Mouse (Mus musculus): ENCODE results near the gene Scd2. TPM values are rescaled to one million over a fixed set of nuclear protein-coding genes. Genes with fewer than 3 reads are reported as not detected.
"Not testable (repeated sequence)": the region's sequence is repeated elsewhere in the genome, so short reads cannot be mapped to it uniquely, and the experiment has no call there.

Gene Scd2
- polyA plus RNA-seq, 1 experiment from 2014 or later, result 249 TPM

DNA sequence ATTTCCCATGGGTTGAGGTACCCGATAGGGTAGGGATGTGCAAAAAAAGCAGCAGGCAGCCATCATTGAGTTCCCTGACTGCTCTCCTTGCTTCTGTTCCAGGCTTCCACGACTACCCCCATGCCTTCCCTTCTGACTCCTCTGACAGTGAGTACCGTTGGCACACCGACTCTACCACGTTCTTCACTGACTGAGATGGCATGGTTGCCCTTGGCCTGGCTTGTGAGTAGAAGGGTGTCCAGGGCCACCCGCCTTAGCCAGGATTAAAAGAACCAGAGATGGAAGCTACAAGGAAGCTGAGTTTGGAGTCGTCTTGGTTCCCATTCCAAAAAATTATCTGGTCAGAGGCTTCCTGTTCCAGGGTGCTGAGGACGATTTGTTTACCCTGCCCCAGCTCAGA is 15.5 kb upstream of the Scd2 start:
- ATAC-seq (ENCODE audit: low FRiP score), result no peak
- H3K27ac ChIP-seq, result no peak overlapping the region
- no peaks in the 10 kb centered on the region for H3K36me3 ChIP-seq
- H3K4me3 ChIP-seq, result no peak overlapping the region
- no peak overlapping the region for H3K4me2 ChIP-seq
- H3K4me1 ChIP-seq (replicated peaks), result peaks cover 31% of the 10 kb centered on the region
- no peak overlapping the region for H3K9ac ChIP-seq
- 88% methylated on average over 8 of the region's 8 CpGs for WGBS
- no peaks in the 10 kb centered on the region for H3K27me3 ChIP-seq
- no peaks in the 10 kb centered on the region for H3K9me3 ChIP-seq

- no peak for ATAC-seq (ENCODE audit: low FRiP score)
- Histone ChIP-seq H3K36me3 (no peaks in the 10 kb centered on the region), H3K9ac (no peak overlapping the region), H3K27me3 (no peaks in the 10 kb centered on the region), H3K4me2 (no peak overlapping the region), H3K4me1 (replicated peaks) (peaks cover 49% of the 10 kb centered on the region), H3K4me3 (no peak overlapping the region), H3K9me3 (no peaks in the 10 kb centered on the region), H3K27ac (peak overlapping the region; percentile 61)
- WGBS, result 3% methylated on average over 6 of the region's 6 CpGs
These were observed 12.7 kb upstream of the Scd2 start for GRCm38 (mm10) chr19:44280755-44281154.

DNA sequence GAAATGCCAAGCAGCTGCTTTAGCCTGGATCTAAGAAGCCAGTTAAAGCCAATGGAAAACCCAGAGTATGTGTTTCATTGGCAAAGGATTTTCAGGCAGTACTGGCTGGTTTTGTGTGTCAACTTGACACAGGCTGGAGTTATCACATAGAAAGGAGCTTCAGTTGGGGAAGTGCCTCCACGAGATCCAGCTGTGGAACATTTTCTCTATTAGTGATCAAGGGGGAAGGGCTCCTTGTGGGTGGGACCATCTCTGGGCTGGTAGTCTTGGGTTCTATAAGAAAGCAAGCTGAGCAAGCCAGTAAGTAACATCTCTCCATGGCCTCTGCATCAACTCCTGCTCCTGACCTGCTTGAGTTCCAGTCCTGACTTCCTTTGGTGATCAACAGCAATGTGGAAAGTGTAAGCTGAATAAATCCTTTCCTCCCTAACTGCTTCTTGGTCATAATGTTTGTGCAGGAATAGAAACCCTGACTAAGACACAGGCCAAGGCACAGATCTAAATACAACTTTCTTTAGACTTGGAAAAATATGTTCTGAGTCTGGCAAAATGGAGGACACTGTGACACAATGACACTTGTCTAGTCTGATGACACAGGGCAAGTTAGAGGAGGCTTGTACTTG is 11.5 kb upstream of the Scd2 start:
- not testable (repeated sequence) for ATAC-seq (ENCODE audit: low FRiP score); H3K36me3 ChIP-seq; H3K9ac ChIP-seq; H3K27me3 ChIP-seq; H3K9me3 ChIP-seq; H3K4me3 ChIP-seq; H3K4me2 ChIP-seq
- Histone ChIP-seq H3K4me1 (replicated peaks) (peaks cover 46% of the 10 kb centered on the region), H3K27ac (peak overlapping the region; percentile 87)
- WGBS, result 65% methylated on average over 1 of the region's 1 CpGs

DNA sequence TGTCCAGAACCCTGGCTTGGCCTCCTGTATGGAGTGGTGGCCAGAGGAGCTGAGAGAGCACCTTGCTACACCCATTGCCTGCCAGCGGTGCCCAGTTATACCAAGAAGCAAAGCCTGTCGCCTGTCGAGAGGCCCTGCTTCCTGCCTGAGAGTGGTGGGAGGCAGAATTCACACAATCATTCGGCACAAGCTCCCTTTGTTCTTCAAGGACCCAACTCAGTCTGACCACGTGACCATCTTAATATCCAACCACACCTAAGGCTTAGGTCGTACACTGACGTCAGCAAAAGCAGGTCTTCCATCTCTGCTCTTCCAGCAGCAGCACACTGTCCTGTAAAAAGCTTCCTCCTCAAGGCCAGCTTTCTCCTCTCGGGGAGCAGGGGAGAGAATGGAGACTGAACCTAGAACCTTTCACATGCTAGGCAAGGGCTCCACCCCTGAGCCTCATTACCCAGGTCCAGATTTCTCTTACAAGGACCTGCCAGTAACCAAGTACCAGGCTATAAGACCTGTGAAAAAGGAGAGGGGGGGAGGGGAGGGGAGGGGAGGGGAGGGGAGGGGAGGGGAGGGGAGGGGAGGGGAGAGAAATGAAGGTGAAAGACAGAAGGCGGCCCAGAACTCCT is 10.8 kb upstream of the Scd2 start:
- H3K9me3 ChIP-seq, result no peaks in the 10 kb centered on the region
- ATAC-seq (ENCODE audit: low FRiP score), result no peak
- peaks cover 43% of the 10 kb centered on the region for H3K4me1 ChIP-seq (replicated peaks)
- no peaks in the 10 kb centered on the region for H3K36me3 ChIP-seq
- WGBS, result 36% methylated on average over 9 of the region's 9 CpGs
- no peaks in the 10 kb centered on the region for H3K27me3 ChIP-seq
- H3K4me3 ChIP-seq, result no peak overlapping the region
- 0 out of 2 replicates have a peak overlapping the region, but pooled peaks have one; percentile 20 for H3K9ac ChIP-seq
- H3K4me2 ChIP-seq, result no peak overlapping the region
- peak overlapping the region; percentile 96 for H3K27ac ChIP-seq

DNA sequence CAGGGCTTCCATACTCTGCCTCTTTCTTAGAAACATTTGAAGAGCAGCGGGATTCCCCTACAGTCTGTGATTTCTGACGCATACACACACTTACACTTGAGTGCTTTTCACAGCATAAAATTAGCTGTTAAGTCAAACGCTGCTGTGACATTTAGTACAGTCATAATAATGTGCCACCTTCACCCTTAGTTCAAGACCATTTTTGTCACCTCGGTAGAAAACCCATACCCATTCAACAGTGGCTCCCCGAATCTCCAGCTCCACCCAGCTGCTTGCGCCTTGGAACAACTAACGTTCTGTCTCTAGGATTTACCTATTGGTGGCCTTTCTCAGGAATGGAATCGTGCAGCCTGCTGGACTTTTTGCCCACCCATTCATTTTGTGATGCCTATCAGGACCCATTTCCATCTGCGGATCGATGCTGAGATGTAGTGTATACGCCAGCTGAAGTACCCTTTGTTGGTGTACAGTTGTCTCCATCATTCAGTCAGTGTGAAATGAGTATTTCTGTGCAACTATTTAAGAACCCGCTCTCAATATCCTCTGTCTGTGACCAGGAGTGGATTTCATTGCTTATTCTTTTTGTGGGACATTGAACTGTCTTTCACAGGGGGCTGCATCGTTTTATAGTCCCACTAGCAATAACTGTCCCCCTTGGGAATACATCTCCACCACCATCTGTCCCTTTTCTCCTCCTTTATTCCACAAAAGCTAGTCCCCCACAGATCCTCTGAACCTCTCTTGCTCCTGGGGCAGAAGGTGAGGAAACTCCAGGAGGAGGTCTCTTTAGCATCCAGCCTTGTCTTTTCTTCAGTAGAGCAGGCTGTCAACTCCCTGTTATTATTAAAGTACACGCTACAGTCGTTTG is 10.1 kb upstream of the Scd2 start:
- no peaks in the 10 kb centered on the region for H3K27me3 ChIP-seq
- ATAC-seq (ENCODE audit: low FRiP score), result no peak
- peak overlapping the region; percentile 75 for H3K4me2 ChIP-seq
- peak overlapping the region; percentile 50 for H3K4me3 ChIP-seq
- H3K9me3 ChIP-seq, result no peaks in the 10 kb centered on the region
- peak overlapping the region; percentile 71; the same call in 1 of the 2 replicates for H3K9ac ChIP-seq
- H3K27ac ChIP-seq, result peak overlapping the region; percentile 96
- peaks cover 43% of the 10 kb centered on the region for H3K4me1 ChIP-seq (replicated peaks)
- 21% methylated on average over 15 of the region's 15 CpGs for WGBS
- no peaks in the 10 kb centered on the region for H3K36me3 ChIP-seq

DNA sequence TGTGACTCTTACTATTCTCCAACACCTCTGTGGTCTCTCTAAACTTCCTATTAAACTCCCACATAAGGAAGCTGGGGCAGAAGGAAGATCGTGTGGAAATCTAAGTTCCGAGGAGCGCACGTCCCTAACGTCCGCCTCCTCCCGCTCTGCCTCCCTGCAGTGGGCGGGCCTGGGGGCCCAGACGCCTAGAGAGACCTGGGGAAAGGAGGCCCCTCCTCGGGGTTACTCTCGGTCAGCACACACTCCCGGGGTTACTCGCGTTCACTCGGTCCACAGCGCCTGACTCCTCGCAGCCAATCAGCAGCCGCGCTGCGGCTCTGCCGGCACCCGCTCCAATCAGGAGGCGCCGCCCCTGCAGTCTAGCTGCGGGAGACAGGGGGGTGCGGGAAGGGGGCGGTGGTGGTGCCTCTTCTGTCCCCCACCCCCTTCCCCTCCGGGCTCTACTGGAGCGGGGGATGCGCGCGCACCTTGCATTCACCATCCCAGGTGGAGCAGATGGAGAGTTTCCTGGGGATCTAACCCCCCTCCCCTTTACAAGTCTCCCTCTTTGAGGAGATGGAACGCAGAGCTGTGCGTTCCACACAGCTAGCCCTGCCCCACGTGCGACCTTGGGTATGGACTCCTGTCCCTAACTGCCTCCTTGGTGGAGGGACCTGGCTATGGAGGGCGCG is 9.3 kb upstream of the Scd2 start:
- Histone ChIP-seq H3K9me3 (no peaks in the 10 kb centered on the region), H3K4me2 (peak overlapping the region; percentile 75), H3K36me3 (no peaks in the 10 kb centered on the region), H3K4me1 (replicated peaks) (peaks cover 43% of the 10 kb centered on the region), H3K4me3 (peak overlapping the region; percentile 50), H3K27ac (peak overlapping the region; percentile 96), H3K27me3 (no peaks in the 10 kb centered on the region), H3K9ac (peak overlapping the region; percentile 71)
- peak; percentile 98 for ATAC-seq (ENCODE audit: low FRiP score)
- WGBS, result under 1% methylated on average over 38 of the region's 38 CpGs

- H3K9me3 ChIP-seq, result no peaks in the 10 kb centered on the region
- WGBS, result 3% methylated on average over 11 of the region's 11 CpGs
- peak overlapping the region; percentile 96 for H3K27ac ChIP-seq
- no peaks in the 10 kb centered on the region for H3K27me3 ChIP-seq
- ATAC-seq (ENCODE audit: low FRiP score), result peak; percentile 57
- peaks cover 40% of the 10 kb centered on the region for H3K4me1 ChIP-seq (replicated peaks)
- peak overlapping the region; percentile 71 for H3K9ac ChIP-seq
- peak overlapping the region; percentile 50 for H3K4me3 ChIP-seq
- H3K4me2 ChIP-seq, result peak overlapping the region; percentile 75
- no peaks in the 10 kb centered on the region for H3K36me3 ChIP-seq
These were observed 8.8 kb upstream of the Scd2 start for GRCm38 (mm10) chr19:44284723-44285122.

- H3K9me3 ChIP-seq, result no peaks in the 10 kb centered on the region
- no peak overlapping the region for H3K9ac ChIP-seq
- H3K4me3 ChIP-seq, result no peak overlapping the region
- 90% methylated on average over 8 of the region's 8 CpGs for WGBS
- no peaks in the 10 kb centered on the region for H3K27me3 ChIP-seq
- H3K36me3 ChIP-seq, result no peaks in the 10 kb centered on the region
- no peak for ATAC-seq (ENCODE audit: low FRiP score)
- 0 out of 2 replicates have a peak overlapping the region, but pooled peaks have one; percentile 3 for H3K27ac ChIP-seq
- H3K4me2 ChIP-seq, result no peak overlapping the region
- peaks cover 34% of the 10 kb centered on the region for H3K4me1 ChIP-seq (replicated peaks)
These were observed 7.9 kb upstream of the Scd2 start for GRCm38 (mm10) chr19:44285554-44285953.

- Histone ChIP-seq H3K9ac (no peak overlapping the region), H3K9me3 (no peaks in the 10 kb centered on the region), H3K27ac (no peak overlapping the region), H3K36me3 (no peaks in the 10 kb centered on the region), H3K4me3 (no peak overlapping the region), H3K27me3 (no peaks in the 10 kb centered on the region), H3K4me2 (no peak overlapping the region), H3K4me1 (replicated peaks) (peaks cover 29% of the 10 kb centered on the region)
- no peak for ATAC-seq (ENCODE audit: low FRiP score)
- WGBS, result 54% methylated on average over 2 of the region's 2 CpGs
These were observed 7.4 kb upstream of the Scd2 start for GRCm38 (mm10) chr19:44286109-44286508.

DNA sequence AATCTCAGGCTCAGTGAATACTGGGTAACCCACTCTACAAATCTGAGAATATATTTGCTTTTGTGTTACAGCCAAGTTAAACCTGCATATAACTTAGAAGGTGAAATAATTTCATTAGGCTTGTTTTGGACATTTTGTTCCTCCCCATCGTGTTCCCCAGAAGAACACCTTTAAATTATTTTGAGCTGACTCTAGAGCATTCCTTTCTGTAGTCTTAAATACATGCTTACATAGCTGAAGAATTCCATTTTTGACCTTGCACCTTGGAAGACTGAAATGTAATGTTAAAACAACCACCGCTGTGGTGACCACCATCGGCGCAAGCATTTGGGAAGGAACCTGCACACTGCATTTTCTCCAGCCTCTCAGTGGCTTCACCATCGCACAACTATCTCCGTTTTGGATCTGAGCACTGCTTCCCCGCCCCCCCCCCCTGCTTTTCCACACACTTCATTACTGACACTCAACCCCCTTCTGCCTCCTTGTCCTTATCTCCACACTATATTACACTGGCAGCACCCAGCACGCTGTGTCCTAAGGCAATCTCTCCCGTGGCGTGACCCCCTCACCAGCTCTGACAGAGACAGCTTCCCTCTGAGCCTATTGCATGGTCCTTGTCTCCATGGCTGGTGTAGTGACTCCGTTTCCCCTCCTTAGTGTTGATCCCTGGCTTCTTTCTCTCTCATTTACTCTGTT is 5.9 kb upstream of the Scd2 start:
- Histone ChIP-seq H3K27ac (no peak overlapping the region), H3K4me3 (no peak overlapping the region), H3K9me3 (no peaks in the 10 kb centered on the region), H3K4me1 (replicated peaks) (peaks cover 36% of the 10 kb centered on the region), H3K9ac (no peak overlapping the region), H3K36me3 (no peaks in the 10 kb centered on the region), H3K27me3 (no peaks in the 10 kb centered on the region), H3K4me2 (no peak overlapping the region)
- ATAC-seq (ENCODE audit: low FRiP score), result no peak
- WGBS, result 70% methylated on average over 11 of the region's 11 CpGs

- H3K4me2 ChIP-seq, result peak overlapping the region; percentile 96; the same call in 1 of the 2 replicates
- 80% methylated on average over 2 of the region's 2 CpGs for WGBS
- no peak overlapping the region for H3K4me3 ChIP-seq
These were observed 1.4 kb upstream of the Scd2 start for GRCm38 (mm10) chr19:44292083-44292482.

More at GRCm38 (mm10) chr19:44292083-44292482, 1.4 kb upstream of the Scd2 start:
- H3K9ac ChIP-seq, result no peak overlapping the region
- no peaks in the 10 kb centered on the region for H3K9me3 ChIP-seq
- no peak for ATAC-seq (ENCODE audit: low FRiP score)
- no peaks in the 10 kb centered on the region for H3K27me3 ChIP-seq
- H3K36me3 ChIP-seq, result peaks cover 14% of the 10 kb centered on the region
- peak overlapping the region; percentile 99 for H3K27ac ChIP-seq
- peaks cover 42% of the 10 kb centered on the region for H3K4me1 ChIP-seq (replicated peaks)

Measured in hindbrain, embryonic 13.5 days (tissue).